Mouse (Mus musculus) MEL (cell line): ENCODE measurements around the gene Sorbs2. TPM values are rescaled to one million over a fixed set of nuclear protein-coding genes. Genes with fewer than 3 reads are reported as not detected.

Experiments used
- DNase-seq: peaks from one replicate; pipeline ENCODE4 v3.0.0; 2011; ENCODE audit warnings: low read depth, low spot score
- H3K27ac ChIP-seq: 2 replicates; pipeline ENCODE4 v1.5.1; 2012; ENCODE audit warnings: low read depth, mild to moderate bottlenecking, control low read depth, low read length, moderate library complexity; ENCODE audit not compliant: control insufficient read depth
- H3K27me3 ChIP-seq, 2 experiments: fragments of 150-350 bp in 1 of 2; sonication (generic) in 1 of 2; 2 replicates each; pipeline ENCODE4 v1.6.1; 2012; ENCODE audit warnings: low read length in 2 of 2, mild to moderate bottlenecking in 2 of 2, improper control_type of control experiment in 1 of 2, moderate library complexity in 1 of 2; ENCODE audit not compliant: insufficient read depth in 2 of 2, control insufficient read depth in 1 of 2
- H3K36me3 ChIP-seq, 2 experiments: 2 replicates each; pipeline ENCODE4 v1.6.1; 2012 to 2014; ENCODE audit warnings: low read length in 2 of 2, improper control_type of control experiment in 1 of 2, inconsistent platforms in 1 of 2, mild to moderate bottlenecking in 1 of 2; ENCODE audit not compliant: insufficient read depth in 2 of 2, control insufficient read depth in 1 of 2
- H3K4me1 ChIP-seq, 2 experiments: fragments of 150-350 bp in 1 of 2; sonication (generic) in 1 of 2; 2 replicates each; pipeline ENCODE4 v1.6.1; 2012; ENCODE audit warnings: low read length in 2 of 2, improper control_type of control experiment in 1 of 2, mild to moderate bottlenecking in 1 of 2; ENCODE audit not compliant: insufficient read depth in 2 of 2, control insufficient read depth in 1 of 2
- H3K4me3 ChIP-seq, 2 experiments: fragments of 150-350 bp in 1 of 2; sonication (generic) in 1 of 2; 2 replicates each; pipeline ENCODE4 v1.5.1; 2012; ENCODE audit warnings: low read depth in 2 of 2, low read length in 2 of 2, mild to moderate bottlenecking in 2 of 2, moderate library complexity in 2 of 2, control low read depth in 1 of 2, improper control_type of control experiment in 1 of 2; ENCODE audit not compliant: control insufficient read depth in 1 of 2, insufficient read depth in 1 of 2
- H3K79me2 ChIP-seq: 2 replicates; pipeline ENCODE4 v1.6.1; 2012; ENCODE audit warnings: mild to moderate bottlenecking, low read length, moderate library complexity; ENCODE audit not compliant: control insufficient read depth, poor library complexity, insufficient read depth
- H3K9ac ChIP-seq: 2 replicates; pipeline ENCODE4 v1.6.1; 2012; ENCODE audit warnings: low read depth, mild to moderate bottlenecking, control low read depth, low read length, moderate library complexity; ENCODE audit not compliant: control insufficient read depth, poor library complexity, severe bottlenecking
- H3K9me3 ChIP-seq: fragments of 150-350 bp; sonication (generic); replicated peaks from 2 replicates; pipeline ENCODE4 v1.6.1; 2012; ENCODE audit warnings: mild to moderate bottlenecking, low read length, improper control_type of control experiment, moderate library complexity; ENCODE audit not compliant: insufficient read depth
- BHLHE40 ChIP-seq: IDR thresholded peaks from 2 replicates; pipeline ENCODE4 v1.6.1; 2012; ENCODE audit warnings: low read depth, mild to moderate bottlenecking, inconsistent platforms, low read length, improper control_type of control experiment, borderline replicate concordance
- CHD1 ChIP-seq: IDR thresholded peaks from 2 replicates; pipeline ENCODE4 v1.6.1; 2012; ENCODE audit warnings: low read depth, mild to moderate bottlenecking, inconsistent platforms, low read length, improper control_type of control experiment
- CHD2 ChIP-seq: IDR thresholded peaks from 2 replicates; pipeline ENCODE4 v1.6.1; 2011; ENCODE audit warnings: low read length, improper control_type of control experiment
- CTCF ChIP-seq, 3 experiments: IDR thresholded peaks in 2 of 3; conservative IDR thresholded peaks in 1 of 3; 2 replicates each; pipeline ENCODE4 v1.5.1; 2011 to 2012; ENCODE audit warnings: low read length in 3 of 3, low read depth in 2 of 3, mild to moderate bottlenecking in 2 of 3, improper control_type of control experiment in 1 of 3, inconsistent platforms in 1 of 3, mixed read lengths in 1 of 3, moderate library complexity in 1 of 3; ENCODE audit not compliant: control insufficient read depth in 1 of 3, insufficient read depth in 1 of 3, poor library complexity in 1 of 3, severe bottlenecking in 1 of 3
- E2F4 ChIP-seq: IDR thresholded peaks from 2 replicates; pipeline ENCODE4 v1.6.1; 2011; ENCODE audit warnings: low read depth, low read length, improper control_type of control experiment, borderline replicate concordance
- ELF1 ChIP-seq: IDR thresholded peaks from 2 replicates; pipeline ENCODE4 v1.6.1; 2014; ENCODE audit warnings: low read depth, mild to moderate bottlenecking, inconsistent platforms, low read length, improper control_type of control experiment, moderate library complexity
- ETS1 ChIP-seq: IDR thresholded peaks from 2 replicates; pipeline ENCODE4 v1.6.1; 2012; ENCODE audit warnings: low read depth, mild to moderate bottlenecking, inconsistent platforms, low read length, improper control_type of control experiment, moderate library complexity
- HCFC1 ChIP-seq: IDR thresholded peaks from 2 replicates; pipeline ENCODE4 v1.6.1; 2012; ENCODE audit warnings: low read depth, mild to moderate bottlenecking, inconsistent platforms, low read length, improper control_type of control experiment, moderate library complexity
- JUND ChIP-seq: IDR thresholded peaks from 2 replicates; pipeline ENCODE4 v1.6.1; 2011; ENCODE audit warnings: low read depth, mild to moderate bottlenecking, improper control_type of control experiment, low read length
- MAFK ChIP-seq: IDR thresholded peaks from 2 replicates; pipeline ENCODE4 v1.6.1; 2011; ENCODE audit warnings: low read depth, mild to moderate bottlenecking, low read length, improper control_type of control experiment, borderline replicate concordance
- MXI1 ChIP-seq: IDR thresholded peaks from 2 replicates; pipeline ENCODE4 v1.6.1; 2011; ENCODE audit warnings: mild to moderate bottlenecking, low read depth, low read length, improper control_type of control experiment
- MYB ChIP-seq: IDR thresholded peaks from 2 replicates; pipeline ENCODE4 v1.6.1; 2011; ENCODE audit warnings: mild to moderate bottlenecking, low read depth, low read length, improper control_type of control experiment
- MYC ChIP-seq: IDR thresholded peaks from 2 replicates; pipeline ENCODE4 v1.6.1; 2011; ENCODE audit warnings: low read depth, mild to moderate bottlenecking, low read length, improper control_type of control experiment, moderate library complexity
- POLR2A ChIP-seq, 2 experiments: IDR thresholded peaks; 2 replicates each; pipeline ENCODE4 v1.6.1; 2011 to 2012; ENCODE audit warnings: low read length in 2 of 2, mild to moderate bottlenecking in 2 of 2, control low read depth in 1 of 2, improper control_type of control experiment in 1 of 2, low read depth in 1 of 2, moderate library complexity in 1 of 2; ENCODE audit not compliant: control insufficient read depth in 1 of 2, insufficient read depth in 1 of 2, poor library complexity in 1 of 2
- POLR2AphosphoS2 ChIP-seq: IDR thresholded peaks from 2 replicates; pipeline ENCODE4 v1.6.1; 2011; ENCODE audit warnings: low read length, improper control_type of control experiment
- RCOR1 ChIP-seq: IDR thresholded peaks from 2 replicates; pipeline ENCODE4 v1.6.1; 2012; ENCODE audit warnings: low read depth, mild to moderate bottlenecking, inconsistent platforms, low read length, improper control_type of control experiment
- TBP ChIP-seq: IDR thresholded peaks from 2 replicates; pipeline ENCODE4 v1.8.0; 2011; ENCODE audit warnings: low read depth, low read length, improper control_type of control experiment
- TCF12 ChIP-seq: IDR thresholded peaks from 2 replicates; pipeline ENCODE4 v1.6.1; 2014; ENCODE audit warnings: low read depth, mild to moderate bottlenecking, inconsistent platforms, low read length, improper control_type of control experiment, moderate library complexity
- UBTF ChIP-seq: IDR thresholded peaks from 2 replicates; pipeline ENCODE4 v1.6.1; 2012; ENCODE audit warnings: low read depth, mild to moderate bottlenecking, inconsistent platforms, low read length, improper control_type of control experiment, moderate library complexity, borderline replicate concordance; ENCODE audit not compliant: insufficient read depth
- USF1 ChIP-seq: IDR thresholded peaks from 2 replicates; pipeline ENCODE4 v1.6.1; 2014; ENCODE audit warnings: low read depth, mild to moderate bottlenecking, inconsistent platforms, low read length, improper control_type of control experiment, moderate library complexity
- USF2 ChIP-seq, 2 experiments: IDR thresholded peaks; 2 replicates each; pipeline ENCODE4 v1.6.1; 2011 to 2012; ENCODE audit warnings: improper control_type of control experiment in 2 of 2, low read length in 2 of 2, borderline replicate concordance in 1 of 2, inconsistent platforms in 1 of 2, low read depth in 1 of 2, mild to moderate bottlenecking in 1 of 2; ENCODE audit not compliant: insufficient read depth in 1 of 2
- ZMIZ1 ChIP-seq: IDR thresholded peaks from 2 replicates; pipeline ENCODE4 v1.6.1; 2012; ENCODE audit warnings: low read depth, mild to moderate bottlenecking, inconsistent platforms, low read length, improper control_type of control experiment, moderate library complexity
- ZNF384 ChIP-seq: IDR thresholded peaks from 2 replicates; pipeline ENCODE4 v1.6.1; 2012; ENCODE audit warnings: low read depth, mild to moderate bottlenecking, inconsistent platforms, low read length, improper control_type of control experiment
- polyA plus RNA-seq, 2 experiments: library from polyadenylated mRNA; stranded (reverse) in 1 of 2; unstranded in 1 of 2; fragments of >175 nt in 1 of 2; fragments of >200 nt in 1 of 2; gene quantifications; 2 replicates each; pipeline versions ENCODE4 v1.2.1 to v1.2.4; 2012; ENCODE audit warnings: low replicate concordance in 2 of 2, low read depth in 1 of 2; ENCODE audit not compliant: insufficient read length in 2 of 2, insufficient read depth in 1 of 2, missing spikeins in 1 of 2
- total RNA-seq: library from RNA; depleted of rRNA; stranded (reverse); fragments of 300-350 nt; gene quantifications from 2 replicates; pipeline ENCODE4 v1.2.3, GENCODE M21; 2012

Sorbs2 gene
- total and polyA plus RNA-seq, 3 experiments = not detected

GRCm38 (mm10) chr8:45635155-45635554, 127.6 kb downstream of the Sorbs2 start:
- H3K4me3 ChIP-seq = no peak overlapping the region
- no peak overlapping the region for H3K27ac ChIP-seq
- H3K79me2 ChIP-seq = no peaks in the 10 kb centered on the region
- H3K36me3 ChIP-seq = no peaks in the 10 kb centered on the region
- H3K27me3 ChIP-seq = no peaks in the 10 kb centered on the region
- no peaks in the 10 kb centered on the region for H3K4me1 ChIP-seq
- H3K9ac ChIP-seq = no peak overlapping the region
- DNase-seq = no peak
- no peaks in the 10 kb centered on the region for H3K9me3 ChIP-seq
- TF ChIP-seq USF2 (IDR thresholded peaks at IDR 0.05; ENCODE audit: borderline replicate concordance in 1 of 2, insufficient read depth in 1 of 2, low read depth in 1 of 2, low read length in 2 of 2) (no peak), USF1 (no peak), ZMIZ1 (no peak), UBTF (no peak), POLR2AphosphoS2 (no peak), BHLHE40 (no peak), TBP (no peak), CHD1 (no peak), RCOR1 (no peak), E2F4 (no peak), HCFC1 (no peak), MXI1 (no peak), CHD2 (no peak), ZNF384 (no peak), CTCF (IDR thresholded peaks at IDR 0.05 in 2 of 3, conservative IDR thresholded peaks at IDR 0.05 in 1 of 3; ENCODE audit: control insufficient read depth in 1 of 3, insufficient read depth in 1 of 3, low read depth in 2 of 3, low read length in 3 of 3, poor library complexity in 1 of 3, severe bottlenecking in 1 of 3) (no peak), TCF12 (no peak), POLR2A (IDR thresholded peaks at IDR 0.05; ENCODE audit: control insufficient read depth in 1 of 2, insufficient read depth in 1 of 2, low read depth in 1 of 2, low read length in 2 of 2, poor library complexity in 1 of 2) (no peak), ETS1 (no peak), ELF1 (no peak)

- TF ChIP-seq TCF12 = no peak
- TF ChIP-seq CTCF (IDR thresholded peaks at IDR 0.05 in 2 of 3, conservative IDR thresholded peaks at IDR 0.05 in 1 of 3; ENCODE audit: control insufficient read depth in 1 of 3, insufficient read depth in 1 of 3, low read depth in 2 of 3, low read length in 3 of 3, poor library complexity in 1 of 3, severe bottlenecking in 1 of 3) = no peak
- TF ChIP-seq MAFK = no peak
- TF ChIP-seq MXI1 = no peak
- no peak for TF ChIP-seq MYC
- TF ChIP-seq MYB = no peak
- no peak for TF ChIP-seq CHD2
- no peak for TF ChIP-seq CHD1
- no peak for TF ChIP-seq JUND
- no peak for TF ChIP-seq RCOR1
- Histone ChIP-seq H3K27ac (no peak overlapping the region), H3K4me1 (no peaks in the 10 kb centered on the region), H3K79me2 (no peaks in the 10 kb centered on the region), H3K9me3 (no peaks in the 10 kb centered on the region), H3K4me3 (no peak overlapping the region), H3K27me3 (no peaks in the 10 kb centered on the region), H3K9ac (no peak overlapping the region), H3K36me3 (no peaks in the 10 kb centered on the region)
- no peak for DNase-seq
Measured at GRCm38 (mm10) chr8:45637745-45638144, 130.2 kb downstream of the Sorbs2 start.
